Mouse (Mus musculus): ENCODE measurements at regions not wholly inside any gene's neighbourhood (a gene's known extent, or its start where the extent isn't known, plus 50 kb on each side); places are given as distances from the start of the nearest gene placed in this dataset.

DNA sequence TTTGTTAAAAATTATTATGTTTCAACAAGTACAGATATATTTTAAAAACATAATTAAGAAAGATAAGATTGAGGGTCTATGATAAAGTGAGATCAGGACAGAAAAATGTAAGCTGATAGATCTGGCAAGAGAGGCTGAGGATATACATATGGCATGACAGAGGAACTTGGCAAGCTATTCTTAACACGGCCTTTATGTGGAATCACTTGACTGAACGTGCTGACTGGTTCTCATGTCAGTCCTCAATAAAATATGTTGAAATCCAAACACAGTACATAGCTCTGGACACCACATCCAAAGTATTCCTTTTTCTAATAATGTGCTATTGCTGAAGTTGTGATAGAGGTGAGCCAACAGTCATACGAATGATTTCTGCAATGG, 931.5 kb downstream of the A830018L16Rik start:
- TF ChIP-seq CTCF (conservative IDR thresholded peaks at IDR 0.05 in 1 of 2, IDR thresholded peaks at IDR 0.05 in 1 of 2; ENCODE audit: low read depth in 2 of 2, low read length in 2 of 2): no peak
- TF ChIP-seq HCFC1 (IDR thresholded peaks at IDR 0.05; ENCODE audit: low read depth, low read length): no peak
- no peak for TF ChIP-seq MAFK (IDR thresholded peaks at IDR 0.05; ENCODE audit: insufficient replicate concordance, low read length)
- no peak for TF ChIP-seq USF1 (IDR thresholded peaks at IDR 0.05; ENCODE audit: low read depth, low read length)
